Mouse (Mus musculus): ENCODE data around the gene Grasp. TPM values are rescaled to one million over a fixed set of nuclear protein-coding genes. Genes with fewer than 3 reads are reported as not detected.

Grasp gene
- total and polyA plus RNA-seq, 2 experiments: 0.92 to 1.5 TPM

DNA sequence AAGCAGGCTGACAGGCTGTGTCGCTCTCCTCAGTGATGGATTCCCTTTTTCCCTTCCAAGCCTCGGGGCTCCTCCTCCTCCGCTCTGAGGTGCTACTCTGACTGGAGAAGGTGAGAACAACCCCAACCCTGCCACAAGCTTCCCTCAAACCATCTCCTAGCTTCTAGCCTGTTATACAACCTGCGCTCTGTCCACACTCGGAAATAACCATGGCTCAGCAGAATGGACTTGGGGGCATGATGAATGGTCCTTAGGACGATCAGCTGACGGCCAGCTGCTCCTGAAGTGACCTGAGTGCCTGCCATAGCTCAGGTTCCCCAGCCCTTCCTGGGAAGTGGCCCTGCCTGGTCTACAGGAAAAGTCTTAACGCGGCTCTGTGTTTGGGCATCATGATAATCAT, 17.9 kb downstream of the Grasp start:
- no peaks in the 10 kb centered on the region for H3K79me2 ChIP-seq (ENCODE audit: control insufficient read depth, insufficient read depth, low read length)
- WGBS: 80% methylated on average over 9 of the region's 9 CpGs
- TF ChIP-seq POLR2A (IDR thresholded peaks at IDR 0.05; ENCODE audit: extremely low read depth, insufficient read depth, low read length): no peak
- no peak for TF ChIP-seq CTCF (IDR thresholded peaks at IDR 0.05; ENCODE audit: low read depth, low read length)
- H3K27me3 ChIP-seq (ENCODE audit: control insufficient read depth, insufficient read depth, low read length): no peaks in the 10 kb centered on the region
- H3K4me3 ChIP-seq (ENCODE audit: insufficient read depth, low read depth, low read length): no peak overlapping the region
- H3K9ac ChIP-seq (ENCODE audit: low read depth, low read length): no peak overlapping the region
- no peak overlapping the region for H3K27ac ChIP-seq (replicated peaks; ENCODE audit: insufficient read depth, low read depth, low read length)
- H3K36me3 ChIP-seq (ENCODE audit: control insufficient read depth, insufficient read depth, low read length): no peaks in the 10 kb centered on the region
- no peak for DNase-seq (ENCODE audit: extremely low read depth, low read depth, low spot score)
- H3K4me1 ChIP-seq (ENCODE audit: control insufficient read depth, insufficient read depth, low read length): 0 out of 2 replicates have a peak, but pooled peaks cover 2% of the 10 kb centered on the region

DNA sequence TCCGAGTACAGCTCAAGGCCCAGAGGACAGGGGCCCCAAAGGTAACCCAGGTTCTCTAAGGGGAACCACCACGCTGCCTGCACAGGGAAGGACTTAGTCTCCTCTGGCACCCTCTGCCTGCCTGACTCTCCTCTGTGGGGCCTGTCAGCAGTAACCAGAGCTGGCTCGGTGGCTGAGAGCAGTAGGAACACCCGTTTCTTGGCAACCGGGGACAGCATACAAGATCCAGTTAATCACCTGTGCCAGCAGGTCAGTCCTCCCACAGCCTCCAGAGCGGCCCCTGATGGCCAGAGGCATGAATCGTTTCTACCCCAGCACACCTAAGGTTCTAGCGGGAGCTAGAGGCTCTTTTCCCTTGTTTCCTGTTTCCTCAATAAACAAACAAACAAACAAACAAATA, 18.7 kb downstream of the Grasp start:
- H3K4me3 ChIP-seq (ENCODE audit: insufficient read depth, low read depth, low read length): no peak overlapping the region
- no peak overlapping the region for H3K27ac ChIP-seq (replicated peaks; ENCODE audit: insufficient read depth, low read depth, low read length)
- H3K36me3 ChIP-seq (ENCODE audit: control insufficient read depth, insufficient read depth, low read length): no peaks in the 10 kb centered on the region
- 23% methylated on average over 8 of the region's 8 CpGs for WGBS
- peaks cover 6% of the 10 kb centered on the region for H3K4me1 ChIP-seq (ENCODE audit: control insufficient read depth, insufficient read depth, low read length)
- no peak for TF ChIP-seq POLR2A (IDR thresholded peaks at IDR 0.05; ENCODE audit: extremely low read depth, insufficient read depth, low read length)
- TF ChIP-seq CTCF (IDR thresholded peaks at IDR 0.05; ENCODE audit: low read depth, low read length): peak; percentile 81
- H3K79me2 ChIP-seq (ENCODE audit: control insufficient read depth, insufficient read depth, low read length): no peaks in the 10 kb centered on the region
- no peaks in the 10 kb centered on the region for H3K27me3 ChIP-seq (ENCODE audit: control insufficient read depth, insufficient read depth, low read length)
- no peak overlapping the region for H3K9ac ChIP-seq (ENCODE audit: low read depth, low read length)
- peak; percentile 88 for DNase-seq (ENCODE audit: extremely low read depth, low read depth, low spot score)

DNA sequence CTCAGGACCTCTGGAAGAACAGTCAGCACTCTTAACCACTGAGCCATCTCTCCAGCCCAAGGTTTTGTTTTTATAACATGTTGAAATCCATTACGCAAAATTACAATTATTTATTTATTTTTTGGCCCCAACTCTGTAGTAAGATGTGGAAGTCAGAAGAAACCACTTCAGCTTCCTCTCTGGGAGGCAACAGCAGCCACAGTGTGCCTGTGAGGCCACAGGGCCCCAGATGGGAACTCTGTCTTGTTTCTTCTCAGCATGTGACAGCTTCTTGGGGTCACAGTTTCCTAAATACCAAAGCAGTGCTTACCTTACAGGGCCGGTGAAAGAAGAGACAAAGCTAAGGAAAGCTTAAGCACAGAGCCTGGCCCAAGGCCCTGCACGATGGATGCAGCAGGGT, 20.0 kb downstream of the Grasp start:
- peaks cover 8% of the 10 kb centered on the region for H3K4me1 ChIP-seq (ENCODE audit: control insufficient read depth, insufficient read depth, low read length)
- no peaks in the 10 kb centered on the region for H3K27me3 ChIP-seq (ENCODE audit: control insufficient read depth, insufficient read depth, low read length)
- no peaks in the 10 kb centered on the region for H3K79me2 ChIP-seq (ENCODE audit: control insufficient read depth, insufficient read depth, low read length)
- H3K4me3 ChIP-seq (ENCODE audit: insufficient read depth, low read depth, low read length): no peak overlapping the region
- 81% methylated on average over 3 of the region's 3 CpGs for WGBS
- TF ChIP-seq CTCF (IDR thresholded peaks at IDR 0.05; ENCODE audit: low read depth, low read length): no peak
- TF ChIP-seq POLR2A (IDR thresholded peaks at IDR 0.05; ENCODE audit: extremely low read depth, insufficient read depth, low read length): no peak
- no peak for DNase-seq (ENCODE audit: extremely low read depth, low read depth, low spot score)
- no peak overlapping the region for H3K27ac ChIP-seq (replicated peaks; ENCODE audit: insufficient read depth, low read depth, low read length)
- no peak overlapping the region for H3K9ac ChIP-seq (ENCODE audit: low read depth, low read length)
- no peaks in the 10 kb centered on the region for H3K36me3 ChIP-seq (ENCODE audit: control insufficient read depth, insufficient read depth, low read length)

DNA sequence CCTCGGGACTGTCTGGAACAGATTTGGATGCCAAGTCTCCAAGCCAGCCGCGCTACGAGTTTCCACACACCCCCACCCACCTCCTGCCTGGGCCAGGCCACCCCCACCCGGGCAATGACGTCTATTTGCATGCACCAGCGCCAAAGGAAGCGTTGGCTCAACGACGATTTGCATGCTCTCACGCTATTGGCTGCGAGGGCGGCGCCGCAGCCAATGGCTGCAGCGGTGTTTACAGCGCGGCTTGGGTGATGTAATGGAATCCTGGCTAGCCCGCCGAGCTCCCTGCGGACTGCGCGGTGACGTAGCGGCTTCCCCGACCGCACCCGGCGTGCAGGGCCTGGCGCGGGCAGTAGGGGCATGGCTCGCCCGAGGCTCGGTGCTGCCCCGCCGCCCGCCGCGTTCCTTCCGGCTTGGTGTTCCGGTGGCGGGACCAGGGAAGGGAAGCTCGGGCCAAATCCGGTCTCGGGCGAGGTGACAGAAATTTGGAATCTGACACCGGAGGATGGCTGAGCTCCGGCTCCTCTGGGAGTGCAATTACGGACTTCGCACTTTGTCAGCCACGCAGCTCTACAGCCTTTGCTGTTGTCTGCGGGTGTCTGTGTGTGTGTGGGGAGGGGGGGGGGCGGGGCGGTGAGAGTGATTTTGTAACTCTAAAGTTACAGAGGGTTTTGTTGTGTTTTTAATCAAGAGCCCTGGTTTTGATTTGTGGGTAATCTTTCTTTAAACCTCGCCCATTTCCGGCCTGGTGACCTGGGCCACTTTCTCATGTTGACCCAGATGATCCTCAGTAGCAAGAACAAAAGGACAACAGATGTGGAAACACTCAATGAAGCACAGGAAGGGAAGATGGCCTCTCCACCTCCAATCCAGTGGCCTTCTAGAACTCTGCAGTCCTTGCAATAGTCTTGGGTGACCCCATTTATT, 22.5 kb downstream of the Grasp start:
- Histone ChIP-seq H3K4me1 (ENCODE audit: control insufficient read depth, insufficient read depth, low read length) (peaks cover 8% of the 10 kb centered on the region), H3K9ac (ENCODE audit: low read depth, low read length) (peak overlapping the region; percentile 75), H3K36me3 (ENCODE audit: control insufficient read depth, insufficient read depth, low read length) (no peaks in the 10 kb centered on the region), H3K27ac (replicated peaks; ENCODE audit: insufficient read depth, low read depth, low read length) (peak overlapping the region; percentile 95), H3K79me2 (ENCODE audit: control insufficient read depth, insufficient read depth, low read length) (no peaks in the 10 kb centered on the region), H3K27me3 (ENCODE audit: control insufficient read depth, insufficient read depth, low read length) (no peaks in the 10 kb centered on the region), H3K4me3 (ENCODE audit: insufficient read depth, low read depth, low read length) (peak overlapping the region; percentile 49)
- DNase-seq (ENCODE audit: extremely low read depth, low read depth, low spot score): peak; percentile 96
- TF ChIP-seq POLR2A (IDR thresholded peaks at IDR 0.05; ENCODE audit: extremely low read depth, insufficient read depth, low read length) (peak; percentile 54; the same call in 1 of the 2 replicates), CTCF (IDR thresholded peaks at IDR 0.05; ENCODE audit: low read depth, low read length) (peak; percentile 14; the same call in 1 of the 2 replicates)
- WGBS: under 1% methylated on average over 56 of the region's 56 CpGs

DNA sequence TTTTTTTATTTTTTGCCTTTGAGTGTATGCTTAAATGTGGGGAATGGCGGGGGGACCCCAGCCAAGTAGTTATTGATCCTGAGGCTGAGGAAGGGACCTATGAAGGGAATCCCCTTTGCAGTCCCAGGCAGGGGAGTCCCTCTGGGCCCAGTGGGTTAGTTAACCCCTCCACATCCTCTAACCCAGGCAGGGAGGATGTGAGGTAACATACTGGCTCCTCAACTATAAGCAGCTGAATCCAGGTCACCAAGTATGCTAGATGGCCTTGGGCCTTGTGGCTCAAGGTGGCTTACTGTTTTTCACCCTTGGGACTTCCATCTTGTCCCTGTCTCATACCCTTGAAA, 23.1 kb downstream of the Grasp start:
- WGBS: 54% methylated on average over 1 of the region's 1 CpGs
- Histone ChIP-seq H3K9ac (ENCODE audit: low read depth, low read length) (no peak overlapping the region), H3K4me1 (ENCODE audit: control insufficient read depth, insufficient read depth, low read length) (peaks cover 8% of the 10 kb centered on the region), H3K4me3 (ENCODE audit: insufficient read depth, low read depth, low read length) (no peak overlapping the region), H3K79me2 (ENCODE audit: control insufficient read depth, insufficient read depth, low read length) (no peaks in the 10 kb centered on the region), H3K27me3 (ENCODE audit: control insufficient read depth, insufficient read depth, low read length) (no peaks in the 10 kb centered on the region), H3K36me3 (ENCODE audit: control insufficient read depth, insufficient read depth, low read length) (no peaks in the 10 kb centered on the region), H3K27ac (replicated peaks; ENCODE audit: insufficient read depth, low read depth, low read length) (peak overlapping the region; percentile 95)
- TF ChIP-seq POLR2A (IDR thresholded peaks at IDR 0.05; ENCODE audit: extremely low read depth, insufficient read depth, low read length) (no peak), CTCF (IDR thresholded peaks at IDR 0.05; ENCODE audit: low read depth, low read length) (no peak)
- DNase-seq (ENCODE audit: extremely low read depth, low read depth, low spot score): no peak

Measured in liver, adult 2 months (tissue).